Mouse (Mus musculus) midbrain, embryonic 14.5 days (tissue): ENCODE measurements at regions not wholly inside any gene's neighbourhood (a gene's known extent, or its start where the extent isn't known, plus 50 kb on each side); places are given as distances from the start of the nearest gene placed in this dataset.

Experiments
- ATAC-seq: fragments of 200-750 bp; cut with Nextera tagmentation; 2 replicates; pipeline ENCODE4 v1.8.0; 2017; ENCODE audit warnings: moderate number of reproducible peaks, moderate library complexity; ENCODE audit not compliant: low FRiP score, low TSS enrichment
- DNase-seq: peaks from one replicate; pipeline ENCODE4 v3.0.0-alpha.2; 2015
- H3K27ac ChIP-seq: fragments of 300-500 bp; sonication (generic); replicated peaks from 2 replicates; pipeline ENCODE4 v1.5.1; 2014; ENCODE audit warnings: mild to moderate bottlenecking, low read depth, low read length, moderate library complexity
- H3K27me3 ChIP-seq: fragments of 300-500 bp; sonication (generic); 2 replicates; pipeline ENCODE4 v1.6.1; 2014; ENCODE audit warnings: low read length, control low read depth, mixed read lengths; ENCODE audit not compliant: control insufficient read depth, insufficient read depth
- H3K36me3 ChIP-seq: fragments of 300-500 bp; sonication (generic); 2 replicates; pipeline ENCODE4 v1.6.1; 2014; ENCODE audit warnings: low read length, control low read depth; ENCODE audit not compliant: control insufficient read depth, insufficient read depth
- H3K4me1 ChIP-seq: fragments of 300-500 bp; sonication (generic); 2 replicates; pipeline ENCODE4 v1.6.1; 2014; ENCODE audit warnings: mild to moderate bottlenecking, antibody characterized with exemption, low read length, control low read depth; ENCODE audit not compliant: control insufficient read depth, insufficient read depth
- H3K4me2 ChIP-seq: fragments of 300-500 bp; sonication (generic); 2 replicates; pipeline ENCODE4 v1.6.1; 2014; ENCODE audit warnings: mild to moderate bottlenecking, low read length, moderate library complexity
- H3K4me3 ChIP-seq: fragments of 300-500 bp; sonication (generic); replicated peaks from 2 replicates; pipeline ENCODE4 v1.5.1; 2014; ENCODE audit warnings: low read depth, low read length
- H3K9ac ChIP-seq: fragments of 300-500 bp; sonication (generic); replicated peaks from 2 replicates; pipeline ENCODE4 v1.6.1; 2014; ENCODE audit warnings: mild to moderate bottlenecking, low read length, moderate library complexity
- H3K9me3 ChIP-seq: fragments of 300-500 bp; sonication (generic); 2 replicates; pipeline ENCODE4 v1.6.1; 2016; ENCODE audit warnings: low read length, control low read depth, mixed read lengths; ENCODE audit not compliant: control insufficient read depth
- WGBS: fragments of 180-500 bp; shearing (Covaris S2); extraction: QIAGEN DNeasy Blood & Tissue Kit; methylation state at CpG from one replicate; pipeline ENCODE4 v1.1.7; 2014; 5-methylcytosine and 5-hydroxymethylcytosine counted together

GRCm38 (mm10) chr6:121560852-121561251 lies 74.3 kb upstream of the A2m start:
- WGBS: 6% methylated on average over 3 of the region's 3 CpGs
- ATAC-seq (no peak; the same call in 1 of the 2 replicates), DNase-seq (peak; percentile 81)
- Histone ChIP-seq H3K9ac (no peak overlapping the region), H3K4me3 (no peak overlapping the region), H3K4me1 (no peaks in the 10 kb centered on the region), H3K36me3 (no peaks in the 10 kb centered on the region), H3K4me2 (no peak overlapping the region), H3K9me3 (no peaks in the 10 kb centered on the region), H3K27ac (no peak overlapping the region), H3K27me3 (no peaks in the 10 kb centered on the region)

- Histone ChIP-seq H3K27me3 (no peaks in the 10 kb centered on the region), H3K9me3 (no peaks in the 10 kb centered on the region), H3K9ac (no peak overlapping the region), H3K4me2 (no peak overlapping the region), H3K4me3 (no peak overlapping the region), H3K27ac (no peak overlapping the region), H3K4me1 (no peaks in the 10 kb centered on the region), H3K36me3 (no peaks in the 10 kb centered on the region)
- DNase-seq (no peak), ATAC-seq (no peak)
- WGBS: 13% methylated on average over 1 of the region's 1 CpGs
Measured at GRCm38 (mm10) chr6:121560393-121560793, 74.8 kb upstream of the A2m start.

GRCm38 (mm10) chr6:121556481-121556880 lies 78.7 kb upstream of the A2m start:
- WGBS: 5% methylated on average over 3 of the region's 3 CpGs
- no peaks in the 10 kb centered on the region for H3K9me3 ChIP-seq
- H3K27me3 ChIP-seq: no peaks in the 10 kb centered on the region
- no peak overlapping the region for H3K4me2 ChIP-seq
- no peak overlapping the region for H3K4me3 ChIP-seq
- H3K9ac ChIP-seq: no peak overlapping the region
- DNase-seq (peak; percentile 71), ATAC-seq (no peak)
- no peaks in the 10 kb centered on the region for H3K36me3 ChIP-seq
- H3K27ac ChIP-seq: no peak overlapping the region
- H3K4me1 ChIP-seq: no peaks in the 10 kb centered on the region

GRCm38 (mm10) chr6:121553501-121554132 lies 80.1 kb upstream of the Iqsec3 start:
- no peak overlapping the region for H3K4me3 ChIP-seq
- H3K4me2 ChIP-seq: no peak overlapping the region
- no peaks in the 10 kb centered on the region for H3K27me3 ChIP-seq
- H3K9ac ChIP-seq: no peak overlapping the region
- DNase-seq (no peak), ATAC-seq (no peak)
- H3K27ac ChIP-seq: no peak overlapping the region
- H3K9me3 ChIP-seq: no peaks in the 10 kb centered on the region
- H3K36me3 ChIP-seq: no peaks in the 10 kb centered on the region
- 83% methylated on average over 2 of the region's 2 CpGs for WGBS
- H3K4me1 ChIP-seq: no peaks in the 10 kb centered on the region

- DNase-seq: no peak
- no peak overlapping the region for H3K4me2 ChIP-seq
- no peak for ATAC-seq
- no peaks in the 10 kb centered on the region for H3K27me3 ChIP-seq
- no peak overlapping the region for H3K27ac ChIP-seq
- no peak overlapping the region for H3K4me3 ChIP-seq
- no peak overlapping the region for H3K9ac ChIP-seq
- no peaks in the 10 kb centered on the region for H3K9me3 ChIP-seq
- no peaks in the 10 kb centered on the region for H3K4me1 ChIP-seq
- 69% methylated on average over 7 of the region's 7 CpGs for WGBS
- no peaks in the 10 kb centered on the region for H3K36me3 ChIP-seq
Measured at GRCm38 (mm10) chr6:121533521-121533920, 60.0 kb upstream of the Iqsec3 start.

- ATAC-seq: peak; percentile 71; the same call in 1 of the 2 replicates
- H3K4me3 ChIP-seq: no peak overlapping the region
- H3K27me3 ChIP-seq: no peaks in the 10 kb centered on the region
Measured at GRCm38 (mm10) chr6:121532926-121533325, 59.4 kb upstream of the Iqsec3 start.

GRCm38 (mm10) chr6:121531825-121532389 lies 58.4 kb upstream of the Iqsec3 start:
- H3K4me3 ChIP-seq: no peak overlapping the region
- 50% methylated on average over 13 of the region's 13 CpGs for WGBS
- no peaks in the 10 kb centered on the region for H3K4me1 ChIP-seq
- H3K27me3 ChIP-seq: no peaks in the 10 kb centered on the region
- ATAC-seq (peak; percentile 41; the same call in 1 of the 2 replicates), DNase-seq (peak; percentile 24)
- no peaks in the 10 kb centered on the region for H3K9me3 ChIP-seq
- no peak overlapping the region for H3K4me2 ChIP-seq
- H3K9ac ChIP-seq: no peak overlapping the region
- H3K36me3 ChIP-seq: no peaks in the 10 kb centered on the region
- H3K27ac ChIP-seq: no peak overlapping the region

More at GRCm38 (mm10) chr6:121532926-121533325, 59.4 kb upstream of the Iqsec3 start:
- no peaks in the 10 kb centered on the region for H3K4me1 ChIP-seq
- no peak overlapping the region for H3K9ac ChIP-seq
- H3K9me3 ChIP-seq: no peaks in the 10 kb centered on the region
- no peak overlapping the region for H3K4me2 ChIP-seq
- 8% methylated on average over 3 of the region's 3 CpGs for WGBS
- no peaks in the 10 kb centered on the region for H3K36me3 ChIP-seq
- peak; percentile 86 for DNase-seq
- H3K27ac ChIP-seq: no peak overlapping the region

- H3K4me3 ChIP-seq: no peak overlapping the region
- H3K4me1 ChIP-seq: no peaks in the 10 kb centered on the region
- H3K27me3 ChIP-seq: no peaks in the 10 kb centered on the region
- H3K9ac ChIP-seq: no peak overlapping the region
- H3K27ac ChIP-seq: no peak overlapping the region
- no peak overlapping the region for H3K4me2 ChIP-seq
- 95% methylated on average over 4 of the region's 4 CpGs for WGBS
- H3K36me3 ChIP-seq: no peaks in the 10 kb centered on the region
- H3K9me3 ChIP-seq: no peaks in the 10 kb centered on the region
- no peak for DNase-seq
- no peak for ATAC-seq
Measured at GRCm38 (mm10) chr6:121527281-121527680, 53.8 kb upstream of the Iqsec3 start.

- H3K4me2 ChIP-seq: no peak overlapping the region
- no peaks in the 10 kb centered on the region for H3K36me3 ChIP-seq
- DNase-seq (no peak), ATAC-seq (no peak)
- no peaks in the 10 kb centered on the region for H3K27me3 ChIP-seq
- no peak overlapping the region for H3K27ac ChIP-seq
- no peaks in the 10 kb centered on the region for H3K9me3 ChIP-seq
- H3K4me1 ChIP-seq: no peaks in the 10 kb centered on the region
- H3K9ac ChIP-seq: no peak overlapping the region
- 83% methylated on average over 2 of the region's 2 CpGs for WGBS
- no peak overlapping the region for H3K4me3 ChIP-seq
Measured at GRCm38 (mm10) chr6:121526121-121526520, 52.6 kb upstream of the Iqsec3 start.
